Mouse (Mus musculus): ENCODE measurements around the gene Kdf1.

Kdf1 gene

DNA sequence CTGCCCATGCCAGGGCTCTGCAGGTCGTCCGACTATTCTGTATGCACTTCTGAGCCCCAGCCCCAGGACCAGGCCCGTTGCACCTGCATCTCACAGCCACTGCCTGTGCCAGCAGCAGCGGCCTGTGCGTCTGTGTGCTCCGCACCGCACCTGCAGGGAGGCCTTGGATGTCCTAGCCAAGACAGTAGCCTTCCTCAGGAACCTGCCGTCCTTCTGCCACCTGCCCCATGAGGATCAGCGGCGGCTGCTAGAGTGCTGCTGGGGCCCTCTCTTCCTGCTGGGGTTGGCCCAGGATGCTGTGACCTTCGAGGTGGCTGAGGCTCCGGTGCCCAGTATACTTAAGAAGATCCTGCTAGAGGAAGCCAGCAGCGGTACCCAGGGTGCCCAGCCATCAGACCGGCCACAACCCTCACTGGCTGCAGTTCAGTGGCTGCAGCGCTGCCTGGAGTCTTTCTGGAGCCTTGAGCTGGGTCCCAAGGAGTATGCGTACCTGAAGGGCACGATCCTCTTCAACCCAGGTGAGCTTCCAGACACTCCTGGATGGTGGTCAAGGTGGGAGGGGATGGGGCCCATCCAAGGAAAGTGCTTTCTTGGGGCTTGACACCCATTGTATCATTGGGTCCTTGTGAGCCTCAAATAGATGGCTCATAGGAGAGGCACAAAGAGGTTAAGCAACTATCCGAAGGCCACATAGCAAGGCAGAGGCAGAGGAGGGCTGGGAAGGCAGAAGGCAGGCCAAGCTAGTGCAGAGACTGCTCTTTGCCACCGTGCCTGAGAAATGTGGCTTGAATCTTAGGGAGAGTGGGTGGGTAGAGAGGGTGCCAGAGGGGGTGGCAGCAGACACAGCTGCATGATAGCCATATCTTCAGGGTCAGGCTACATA lies 34.9 kb downstream of the Kdf1 start:
- DNase-seq (ENCODE audit: low read depth, low spot score), result peak; percentile 9

DNA sequence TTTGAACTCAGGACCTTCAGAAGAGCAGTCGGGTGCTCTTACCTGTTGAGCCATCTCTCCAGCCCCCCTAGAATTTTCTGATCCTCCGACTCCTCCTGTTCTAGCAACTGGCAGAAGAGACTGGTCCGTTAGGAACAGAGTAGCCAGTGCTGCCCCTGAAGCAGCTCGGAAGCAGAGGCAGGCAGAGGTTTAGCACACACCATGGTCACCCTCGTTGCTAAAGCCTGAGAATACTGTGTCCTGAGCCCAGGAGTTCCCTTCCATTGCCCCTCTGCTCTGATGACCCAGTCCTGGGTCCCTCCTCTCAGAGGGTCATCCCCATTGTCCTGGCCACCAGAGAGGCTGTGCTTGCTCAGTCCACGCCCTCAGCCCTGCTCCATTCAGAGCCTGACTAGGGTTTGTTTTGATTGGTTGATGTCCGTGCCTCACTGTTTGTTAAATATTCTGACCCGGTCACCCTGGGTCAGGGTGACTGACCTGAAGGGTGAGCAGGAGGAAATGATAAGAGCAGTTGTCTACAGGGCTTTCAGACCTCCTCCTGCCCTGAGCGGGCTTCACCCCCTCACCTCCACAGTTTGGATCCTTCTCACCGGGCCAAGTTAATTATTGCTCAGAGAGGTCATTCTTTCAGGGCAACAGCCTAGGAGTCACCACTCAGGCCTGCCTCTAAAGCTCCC lies 38.4 kb downstream of the Kdf1 start:
- no peak for DNase-seq (ENCODE audit: low read depth, low spot score)

DNA sequence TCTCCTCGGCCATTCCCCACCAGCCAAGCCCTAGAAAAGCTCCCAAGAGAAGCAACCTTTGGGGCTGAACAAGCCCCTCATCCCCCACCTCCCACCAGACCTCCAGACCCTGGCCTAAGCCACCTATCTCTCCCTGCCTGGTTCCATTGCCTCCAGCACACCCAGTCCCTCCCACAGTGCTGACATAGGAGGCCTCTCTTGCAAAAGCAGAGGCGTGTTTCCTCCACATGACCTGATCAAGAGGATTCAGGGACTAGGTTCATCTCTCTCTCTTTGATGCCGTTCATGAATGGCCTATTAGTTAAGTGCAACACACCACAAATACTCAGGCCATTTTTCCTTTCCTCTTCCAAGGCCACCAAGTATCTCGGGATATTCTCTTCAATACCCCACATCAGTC lies 41.1 kb downstream of the Kdf1 start:
- DNase-seq (ENCODE audit: low read depth, low spot score), result no peak

DNA sequence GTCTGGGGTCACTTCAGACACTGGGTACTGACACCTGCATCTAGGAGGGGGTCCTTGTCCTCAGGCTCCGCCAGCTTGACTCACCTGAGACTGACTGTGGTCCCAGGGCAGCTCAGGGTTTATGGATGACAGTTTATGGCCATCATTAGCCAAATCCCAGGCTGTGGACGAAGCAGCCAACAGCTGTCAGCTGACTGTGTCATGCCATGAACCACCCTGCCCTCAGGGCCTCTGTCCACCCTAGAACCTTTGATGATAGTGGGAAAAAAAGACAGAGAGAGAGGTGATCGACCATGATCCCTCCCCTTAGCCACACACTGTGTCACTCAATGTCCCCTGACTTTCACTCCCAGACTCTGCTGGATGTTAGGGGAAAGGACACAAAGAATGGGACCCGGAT lies 42.9 kb downstream of the Kdf1 start:
- no peak for DNase-seq (ENCODE audit: low read depth, low spot score)

DNA sequence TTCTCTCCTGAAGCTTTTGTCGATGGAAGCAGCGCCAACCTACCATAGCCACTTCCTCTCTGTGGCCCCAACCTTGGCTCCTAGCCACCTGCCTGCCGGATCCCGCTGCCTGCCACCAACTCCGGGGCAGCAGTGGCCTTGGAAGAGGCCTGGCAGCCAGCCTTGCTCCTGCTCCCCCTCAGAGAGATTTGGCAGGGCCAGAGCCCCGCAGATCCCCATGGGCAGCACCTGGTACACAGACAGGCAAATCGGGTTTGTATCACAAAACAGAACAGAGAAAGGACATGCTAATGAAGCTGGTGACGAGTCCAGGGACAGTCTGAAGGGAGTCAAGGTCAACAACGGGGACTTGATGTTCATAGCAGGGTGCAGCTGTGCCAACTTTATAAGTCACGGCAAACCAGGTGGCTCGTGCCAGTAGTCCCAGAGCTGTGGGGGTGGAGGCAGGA lies 44.4 kb downstream of the Kdf1 start:
- peak; percentile 89 for DNase-seq (ENCODE audit: low read depth, low spot score)

DNA sequence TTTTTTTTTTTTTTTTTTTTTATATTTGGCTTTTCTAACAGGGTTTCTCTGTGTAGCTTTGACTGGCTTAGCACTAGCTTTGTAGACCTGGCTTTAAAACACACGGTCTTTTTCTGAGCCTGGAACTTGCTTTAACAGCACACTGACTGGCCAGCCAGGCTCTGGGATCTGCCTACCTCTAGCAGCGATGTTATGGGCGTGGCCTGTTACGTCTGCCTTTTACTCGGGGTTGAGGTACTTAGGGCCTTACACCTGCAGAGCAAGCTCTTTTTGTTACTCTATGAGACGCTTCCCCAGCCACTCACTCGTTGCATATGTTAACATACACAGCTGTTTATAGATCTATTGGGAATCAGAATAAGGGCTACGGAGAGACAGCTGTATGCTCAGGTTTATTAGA lies 48.5 kb downstream of the Kdf1 start:
- no peak for DNase-seq (ENCODE audit: low read depth, low spot score)

DNA sequence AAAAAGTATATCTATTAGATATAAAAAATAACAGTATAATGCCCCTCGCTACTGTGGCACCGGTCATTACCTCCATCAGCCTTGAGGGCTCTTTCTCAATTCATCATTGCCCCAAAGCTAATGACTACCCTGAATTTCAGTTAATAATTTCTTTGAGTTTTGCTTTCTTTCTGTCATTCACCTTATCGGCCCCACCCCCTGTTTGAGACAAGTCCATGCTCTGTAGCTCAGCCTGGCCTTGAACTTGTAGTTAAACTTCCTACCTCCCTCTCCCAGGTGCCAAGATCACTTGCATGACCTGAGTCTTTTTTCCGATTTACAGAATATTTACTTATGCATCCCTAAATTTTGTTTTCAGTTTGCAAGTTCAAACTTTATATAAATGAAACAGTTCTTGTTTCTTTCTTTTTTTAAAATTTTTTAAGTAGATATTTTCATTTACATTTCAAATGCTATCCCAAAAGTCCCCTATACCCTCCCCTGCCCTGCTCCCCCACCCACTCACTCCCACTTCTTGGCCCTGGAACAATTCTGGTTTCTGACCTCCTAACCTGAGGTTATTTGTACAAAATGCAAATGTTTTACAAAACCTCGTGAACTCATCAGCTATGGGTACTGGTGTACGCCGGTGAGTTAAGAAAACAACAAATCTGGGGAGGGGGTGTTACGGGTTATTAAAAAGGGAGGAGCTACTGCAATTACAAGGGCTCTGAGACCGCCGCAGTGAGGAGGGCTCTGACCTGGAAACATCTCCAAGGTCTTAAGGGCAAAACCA lies 50.7 kb downstream of the Kdf1 start:
- no peak for DNase-seq (ENCODE audit: low read depth, low spot score)

DNA sequence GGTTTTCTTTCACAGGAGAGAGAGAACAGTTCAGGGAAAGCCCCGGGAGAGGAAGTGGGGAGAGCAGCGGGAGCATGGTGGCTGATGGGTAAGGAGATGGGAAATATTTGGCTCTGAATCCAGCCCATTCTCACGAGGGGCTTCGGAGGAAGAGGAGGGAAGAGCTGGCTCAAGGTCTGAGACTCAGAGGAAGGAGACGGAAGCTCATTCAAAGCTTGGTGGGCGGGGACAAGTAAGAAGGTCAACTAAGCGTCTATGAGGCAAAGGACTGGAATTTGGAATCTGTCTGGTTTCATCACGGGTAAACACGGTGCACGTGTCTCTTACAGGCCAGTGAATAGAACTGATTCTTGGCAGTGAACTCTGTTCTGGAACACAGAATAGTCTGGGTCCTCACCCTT lies 51.3 kb downstream of the Kdf1 start:
- DNase-seq (ENCODE audit: low read depth, low spot score), result no peak

DNA sequence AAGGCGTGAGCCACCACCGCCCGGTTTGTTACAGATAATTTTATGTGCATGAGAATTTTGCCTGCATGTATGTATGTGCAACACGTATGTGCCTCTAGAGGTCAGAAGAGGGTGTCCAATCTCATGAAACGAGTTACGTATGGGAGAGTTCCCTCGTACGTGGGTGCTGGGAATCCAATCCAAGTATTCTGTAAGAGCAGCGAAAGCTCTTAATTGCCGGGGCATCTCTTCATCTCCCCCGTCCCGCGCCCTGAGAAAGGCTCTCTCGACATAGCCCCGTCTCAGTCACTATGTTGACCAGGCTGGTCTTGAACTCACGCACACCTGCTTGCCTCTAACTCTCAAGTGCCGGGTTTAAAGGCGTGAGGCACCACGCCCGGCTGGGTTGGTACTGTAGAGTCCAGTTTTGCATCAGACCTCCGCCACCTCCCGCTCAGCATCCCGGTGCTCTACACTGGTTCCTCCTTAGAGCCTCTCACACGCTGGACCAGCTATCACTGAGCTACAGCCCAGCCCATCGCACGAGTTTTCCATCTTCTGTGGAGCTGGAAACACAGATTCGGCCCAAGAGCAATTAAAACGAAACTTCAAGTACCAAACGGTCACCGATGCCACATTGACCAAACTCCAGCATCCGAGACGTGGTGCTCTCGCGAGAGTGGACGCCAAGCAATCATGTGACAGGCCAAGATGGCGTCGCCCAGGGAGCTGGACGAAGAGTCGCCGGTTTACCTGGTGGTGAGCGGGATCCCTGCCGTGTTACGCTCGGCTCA lies 55.5 kb downstream of the Kdf1 start, which contains the start of gene Gpatch3:
TSS of gene Gpatch3 (plus strand) at position 676 of the 773 bp plus-strand sequence.
- DNase-seq (ENCODE audit: low read depth, low spot score), result peak; percentile 97

DNA sequence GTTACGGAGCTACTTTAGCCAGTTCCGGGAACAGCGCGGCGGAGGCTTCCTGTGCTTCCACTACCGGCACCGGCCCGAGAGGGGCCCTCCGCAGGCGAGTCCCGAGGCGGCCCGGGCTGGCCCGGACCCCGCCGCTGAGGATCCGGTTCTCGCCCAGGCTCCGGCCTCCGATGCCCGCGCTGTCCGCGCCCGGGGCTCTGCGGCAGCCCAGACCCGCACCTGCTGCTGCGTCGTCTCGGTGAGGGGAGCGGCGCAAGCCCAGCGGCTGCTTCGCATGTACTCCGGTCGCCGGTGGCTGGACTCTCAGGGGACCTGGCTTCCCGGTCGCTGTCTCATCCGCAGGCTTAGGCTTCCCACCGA lies 56.1 kb downstream of the Kdf1 start:
- DNase-seq (ENCODE audit: low read depth, low spot score), result no peak

DNA sequence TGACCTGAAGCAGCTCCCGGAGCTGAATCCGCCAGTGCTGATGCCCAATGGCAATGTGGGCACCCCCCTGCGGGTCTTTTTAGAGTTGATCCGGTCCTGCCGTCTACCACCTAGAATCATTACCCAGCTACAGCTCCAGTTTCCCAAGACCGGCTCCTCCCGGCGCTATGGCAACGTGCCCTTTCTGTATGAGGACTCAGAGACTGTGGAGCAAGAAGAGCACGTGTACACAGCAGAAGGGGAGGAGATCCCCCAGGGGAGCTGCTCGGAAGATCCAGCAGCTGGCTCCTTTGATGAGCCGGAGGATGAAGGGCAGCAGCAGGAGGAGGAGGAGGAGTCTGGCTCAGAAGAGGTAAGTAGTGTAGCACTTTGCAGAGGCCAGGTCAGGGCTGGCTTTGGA lies 59.2 kb downstream of the Kdf1 start:
- DNase-seq (ENCODE audit: low read depth, low spot score), result no peak

Data from brain, adult 2 months (tissue).